Mouse (Mus musculus): ENCODE data around the gene Nop14. TPM values are rescaled to one million over a fixed set of nuclear protein-coding genes. Genes with fewer than 3 reads are reported as not detected.

Nop14 gene
- 10 to 100 TPM; 25.6 to 27.9 TPM for total RNA-seq (2021)
- long read RNA-seq, experiment 1, transcript Nop14-201 (18 exons, 2,702 nt) = major isoform, 30 of 36 reads
- long read RNA-seq, experiment 1, partial matches to known transcripts = 4 of 36 reads
- long read RNA-seq, experiment 1, other reads (novel, unspliced or antisense) = 2 of 36 reads
- long read RNA-seq, experiment 2, transcript Nop14-201 (18 exons, 2,702 nt) = major isoform, 34 of 44 reads
- long read RNA-seq, experiment 2, partial matches to known transcripts = 9 of 44 reads
- long read RNA-seq, experiment 2, other reads (novel, unspliced or antisense) = 1 of 44 reads

DNA sequence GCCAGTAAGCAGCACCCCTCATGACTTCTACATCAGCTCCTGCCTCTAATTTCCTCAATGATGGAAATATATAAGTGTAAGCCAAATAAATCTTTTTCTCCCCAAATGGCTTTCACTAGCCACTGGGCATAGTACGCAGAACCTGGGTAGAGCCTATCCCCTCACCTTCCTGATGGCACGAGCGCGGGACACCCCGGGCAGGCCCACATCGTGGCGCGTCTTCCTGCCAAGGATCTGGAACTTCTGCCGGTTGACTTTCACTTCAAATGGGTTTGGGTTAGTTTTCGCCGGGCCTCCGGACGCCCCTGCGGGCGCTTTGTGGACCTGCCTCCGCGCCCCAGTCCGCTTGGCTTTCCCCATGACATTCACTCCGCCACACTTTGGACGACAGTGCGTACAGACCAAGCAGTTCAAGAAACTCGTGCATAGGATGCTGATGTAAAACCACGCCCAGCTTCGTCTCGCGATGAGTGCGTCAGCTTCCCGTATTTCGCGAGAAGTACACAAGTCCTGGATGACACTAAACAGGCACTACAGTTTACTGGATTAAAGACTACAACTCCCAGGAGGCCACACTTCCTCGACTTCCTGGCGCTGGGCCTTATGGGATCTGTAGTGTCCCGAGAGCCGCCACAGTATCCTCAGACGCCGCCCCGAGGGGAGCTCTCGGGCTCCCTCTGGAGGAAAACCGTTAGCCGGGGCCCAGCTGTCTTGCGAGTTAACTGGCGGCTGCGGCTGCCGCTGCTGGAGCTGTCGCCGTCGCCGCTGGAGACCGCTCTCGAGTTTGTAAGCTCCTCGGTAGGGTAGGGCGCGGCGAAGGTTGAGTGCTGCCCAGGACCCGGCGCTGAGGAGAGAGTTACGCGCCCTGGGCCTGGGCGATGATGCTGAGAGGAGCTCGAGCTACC is at the start of gene Nop14, which contains the start of gene Grk4:
TSS of gene Nop14 (minus strand) at position 463 of the 905 bp plus-strand sequence.
TSS of gene Grk4 (plus strand) at position 694 of the 905 bp plus-strand sequence.
- peak; percentile 97 to 98 for DNase-seq (ENCODE audit: low spot score in 2 of 2)

DNA sequence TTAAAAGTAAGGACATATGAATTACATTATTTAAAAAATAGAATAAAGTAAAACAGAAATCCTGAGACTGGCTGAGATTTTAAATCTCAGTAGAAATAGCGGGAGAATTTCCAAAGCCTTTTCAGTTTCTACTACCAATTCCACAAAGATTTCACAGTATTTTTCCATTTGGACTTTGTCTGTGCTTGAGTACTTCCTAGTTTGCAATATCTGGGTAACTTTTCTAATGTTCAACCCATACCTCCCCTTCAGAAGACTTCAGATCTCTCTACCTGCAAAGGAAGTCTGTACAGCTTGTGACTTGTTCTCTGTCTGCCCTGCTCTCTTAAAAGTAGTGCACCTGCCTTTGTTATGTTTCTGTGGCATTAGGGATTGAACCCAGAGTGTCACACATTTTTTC is 48.5 kb upstream of the Nop14 start:
- no peak for DNase-seq (ENCODE audit: low spot score in 2 of 2)

DNA sequence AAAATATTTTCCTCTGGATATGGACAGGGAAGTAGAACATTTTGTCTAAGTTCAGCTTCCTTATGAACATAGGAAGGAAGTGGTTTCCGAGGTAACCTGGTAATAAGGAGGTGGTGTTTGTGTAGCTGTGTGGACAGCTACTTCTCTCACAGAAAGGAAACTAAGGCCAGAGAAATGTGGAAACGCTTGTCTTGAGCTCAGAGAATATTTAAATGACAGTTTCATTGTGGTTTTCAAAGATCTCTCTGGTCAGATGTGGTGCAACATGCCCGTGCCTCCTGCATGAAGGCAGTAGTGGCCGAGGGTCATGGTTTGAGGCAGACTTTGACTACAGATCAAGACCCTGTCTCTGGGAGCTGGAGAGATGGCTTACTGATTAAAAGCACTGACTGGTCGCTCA is 35.6 kb upstream of the Nop14 start:
- DNase-seq (ENCODE audit: low spot score in 2 of 2) = no peak

DNA sequence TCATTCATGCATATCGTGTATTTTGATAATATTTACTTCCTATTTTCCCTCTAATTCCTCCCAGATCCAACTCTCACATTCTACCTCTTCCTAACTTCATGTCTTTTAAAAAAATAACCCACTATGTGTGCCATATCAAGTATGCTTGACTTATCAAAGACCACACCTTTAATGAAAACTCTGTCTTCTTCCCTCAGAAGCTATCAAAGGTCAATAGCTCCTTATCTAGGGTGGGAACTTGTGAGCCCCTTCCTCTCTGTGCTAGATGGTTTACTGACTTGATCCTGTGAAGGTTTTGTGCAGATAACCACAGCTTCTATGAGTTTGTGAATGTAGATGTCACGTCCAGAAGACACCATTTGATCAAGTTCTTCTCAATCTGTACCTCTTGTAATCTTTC is 32.8 kb upstream of the Nop14 start:
- DNase-seq (ENCODE audit: low spot score in 2 of 2) = no peak

DNA sequence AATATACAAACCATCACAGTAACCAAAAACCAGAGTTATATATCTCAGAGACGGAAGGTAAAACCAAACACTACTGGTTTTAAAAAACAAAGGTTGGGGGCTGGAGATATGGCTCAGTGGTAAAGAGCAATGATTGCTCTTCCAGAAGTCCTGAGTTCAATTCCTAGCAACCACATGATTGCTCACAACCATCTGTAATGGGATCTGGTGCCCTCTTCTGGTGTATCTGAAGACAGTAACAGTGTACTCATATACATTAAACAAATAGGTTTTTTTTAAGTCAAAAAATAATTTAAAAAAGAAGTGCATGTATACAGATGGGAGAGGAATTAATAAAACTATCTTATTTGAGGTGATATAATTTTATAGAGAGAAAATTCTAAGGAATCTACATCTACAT is 29.9 kb upstream of the Nop14 start:
- DNase-seq (ENCODE audit: low spot score in 2 of 2) = no peak

DNA sequence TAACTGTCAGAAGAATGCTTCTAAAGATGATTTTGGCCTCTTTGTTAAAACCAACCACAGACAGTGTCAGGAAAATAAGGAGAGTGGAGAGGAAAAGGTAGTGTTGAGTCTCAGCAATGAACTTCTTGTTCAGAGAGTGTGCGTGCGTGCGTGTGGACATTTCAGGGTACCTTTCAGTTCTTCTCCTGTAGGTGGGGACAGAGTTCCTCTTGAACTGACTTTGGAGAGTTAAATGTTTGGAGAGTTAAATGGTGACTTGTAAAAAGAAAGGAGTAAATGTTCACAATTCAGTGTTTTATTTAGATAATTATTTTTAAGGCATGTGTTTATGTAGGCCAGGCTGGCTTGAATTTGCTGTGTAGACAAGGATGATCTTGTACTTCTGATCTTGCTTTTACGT is 10.3 kb upstream of the Nop14 start:
- no peak for DNase-seq (ENCODE audit: low spot score in 2 of 2)

DNA sequence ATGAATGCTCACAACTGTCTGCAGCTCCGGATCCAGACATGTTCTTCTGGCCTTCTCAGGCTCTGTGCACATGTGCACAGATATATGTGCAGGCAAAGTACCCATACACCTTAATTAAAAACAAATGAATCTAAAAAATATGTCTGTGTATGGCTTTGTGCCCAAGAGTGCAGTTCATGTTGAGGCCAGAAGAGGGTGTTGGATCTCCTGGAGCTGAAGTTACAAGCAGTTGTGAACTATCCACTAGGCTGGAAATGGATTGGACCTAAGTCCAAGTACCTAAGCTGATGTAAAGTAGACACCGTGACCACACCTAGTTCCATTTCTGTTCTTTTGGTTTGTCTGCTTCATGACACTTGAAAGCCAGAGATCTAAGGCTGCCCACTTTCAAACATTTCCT is 9.5 kb upstream of the Nop14 start:
- DNase-seq (ENCODE audit: low spot score in 2 of 2) = no peak

DNA sequence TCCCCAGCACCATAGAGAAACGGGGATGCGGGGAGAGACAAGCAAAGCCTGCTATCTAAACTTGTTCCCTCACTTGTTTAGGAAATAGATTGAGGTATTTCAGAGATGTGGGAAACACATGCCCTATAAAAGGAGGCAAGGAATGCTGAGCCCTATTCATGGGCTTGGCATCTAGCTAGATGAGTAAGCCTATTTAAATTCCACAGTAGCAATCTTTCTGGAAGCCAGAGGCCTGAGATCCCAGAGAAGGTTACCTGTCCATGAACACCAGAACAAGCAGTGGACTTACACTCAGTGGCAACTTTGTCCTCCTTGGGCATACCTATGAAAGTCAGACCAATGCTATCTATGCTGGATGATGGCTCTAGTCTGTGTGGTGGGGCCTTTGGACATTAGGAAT is 3.3 kb upstream of the Nop14 start:
- DNase-seq (ENCODE audit: low spot score in 2 of 2) = no peak

DNA sequence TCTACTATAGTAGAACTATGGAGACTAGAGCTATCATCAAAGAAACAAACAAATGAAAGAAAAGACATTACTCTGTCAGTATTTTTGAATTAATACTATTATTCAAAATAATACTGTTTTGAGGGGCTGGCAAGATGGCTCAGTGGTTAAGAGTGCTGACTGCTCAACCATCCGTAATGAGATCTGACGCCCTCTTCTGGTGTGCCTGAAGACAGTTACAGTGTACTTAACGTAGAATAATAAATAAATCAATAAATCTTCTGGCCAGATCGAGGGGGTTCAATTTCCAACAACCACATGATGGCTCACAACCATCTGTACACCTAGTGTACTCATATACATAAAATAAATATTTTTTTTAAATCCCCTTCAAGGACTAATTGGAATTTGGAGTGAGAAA is 2.0 kb upstream of the Nop14 start:
- no peak for DNase-seq (ENCODE audit: low spot score in 2 of 2)

DNA sequence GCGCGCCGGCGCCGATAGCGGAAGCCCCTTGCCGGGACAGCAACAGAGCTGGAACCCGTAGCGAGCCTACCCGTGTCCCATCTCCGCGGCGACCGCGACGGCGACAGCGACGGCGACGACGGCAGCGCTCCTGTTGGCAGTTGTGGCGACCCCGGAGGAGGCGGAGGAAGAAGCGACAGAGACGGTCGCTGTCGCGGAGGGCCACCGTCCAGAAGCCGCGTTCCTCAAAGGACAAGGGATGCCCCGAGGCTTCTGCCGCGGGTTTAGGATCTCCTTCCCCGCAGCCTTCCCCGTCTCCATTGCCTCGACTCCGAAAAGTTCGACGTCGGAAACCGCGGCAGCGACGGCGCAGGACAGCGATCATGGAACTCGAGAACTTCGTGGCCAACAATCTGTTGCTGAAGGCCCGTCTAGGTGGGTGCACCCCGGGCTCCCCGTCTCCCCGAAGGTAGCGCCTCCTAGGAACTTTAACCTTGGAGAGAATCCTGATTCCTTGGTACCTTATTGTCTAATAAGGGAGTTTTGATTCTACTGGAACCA is 713 bp upstream of the Nop14 start:
- DNase-seq (ENCODE audit: low spot score in 2 of 2) = no peak

DNA sequence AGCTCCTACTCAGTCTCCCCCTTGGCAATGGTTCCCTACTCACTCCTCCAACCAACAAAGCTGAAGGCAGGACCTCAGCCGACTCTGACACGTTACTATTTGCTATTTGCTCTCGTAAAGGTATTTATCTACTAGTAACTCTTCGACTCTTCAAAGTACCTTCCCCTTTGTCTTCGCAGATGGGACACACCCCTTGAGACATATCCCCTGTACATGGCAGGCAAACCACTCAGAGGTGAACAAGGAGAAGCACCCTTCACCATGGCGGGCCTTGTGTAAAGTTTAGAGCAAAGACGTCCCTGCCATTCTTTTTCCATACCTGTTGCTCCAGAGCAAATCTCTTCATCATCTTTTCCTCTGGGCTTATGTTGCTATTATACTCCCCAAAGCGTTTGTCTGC is 2.4 kb downstream of the Nop14 start:
- no peak for DNase-seq (ENCODE audit: low spot score in 2 of 2)

DNA sequence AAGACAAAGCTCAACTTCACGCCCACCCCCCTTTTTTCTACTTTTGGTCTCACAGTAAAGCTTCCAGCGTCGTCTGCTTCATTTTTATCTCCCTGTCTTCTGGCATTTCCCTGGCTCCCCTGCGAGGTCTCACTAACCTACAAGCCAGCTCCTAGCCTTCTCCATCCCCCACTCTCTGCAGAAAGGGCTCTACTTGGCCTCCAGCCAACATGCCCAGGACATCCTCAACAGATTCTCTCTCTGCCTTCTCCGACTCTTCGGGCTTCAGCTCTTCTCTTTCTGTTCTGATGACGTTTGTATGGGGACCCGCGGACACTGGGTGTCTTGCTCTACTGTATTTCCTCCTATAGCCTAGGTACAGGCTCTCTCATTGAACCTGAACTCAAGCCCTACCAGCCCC is 5.1 kb downstream of the Nop14 start:
- no peak for DNase-seq (ENCODE audit: low spot score in 2 of 2)

DNA sequence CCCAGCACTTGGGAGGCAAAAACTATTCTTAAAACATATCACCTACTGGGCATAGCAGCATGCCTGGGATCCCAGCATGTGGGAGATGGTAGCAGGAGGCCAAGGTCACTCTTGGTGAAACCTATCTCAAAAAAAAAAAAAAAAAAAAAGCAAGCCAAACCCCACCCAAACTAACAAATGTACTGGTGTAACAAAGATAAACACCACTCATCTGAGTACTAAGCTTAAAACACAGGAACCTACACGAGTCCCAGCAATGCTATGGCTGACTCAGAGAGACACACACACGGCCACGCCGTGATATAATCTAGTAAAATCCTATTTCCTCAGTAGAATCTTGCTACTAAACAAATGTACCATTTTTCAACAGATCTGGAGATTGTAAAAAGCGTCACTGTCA is 7.0 kb downstream of the Nop14 start:
- no peak for DNase-seq (ENCODE audit: low spot score in 2 of 2)

DNA sequence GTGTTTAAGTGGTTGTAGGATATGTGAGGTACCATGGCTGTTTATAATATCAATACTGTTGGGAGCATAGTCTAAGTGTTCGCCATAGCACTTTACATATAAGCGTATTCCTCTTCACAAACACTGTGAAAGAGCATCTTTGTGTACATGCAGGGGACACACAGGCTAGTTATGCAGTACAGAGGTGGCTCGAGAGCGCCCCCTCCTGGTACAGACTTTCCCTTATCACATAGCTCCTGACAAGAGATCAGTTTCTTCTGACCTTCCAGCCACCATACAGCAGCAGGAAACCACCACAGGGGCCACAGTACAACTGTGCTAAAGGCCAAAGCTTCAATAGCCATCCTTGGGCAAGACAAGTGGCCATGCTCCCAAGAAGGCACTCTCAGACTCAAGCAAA is 12.4 kb downstream of the Nop14 start:
- DNase-seq (ENCODE audit: low spot score in 2 of 2) = peak; percentile 51 to 66

DNA sequence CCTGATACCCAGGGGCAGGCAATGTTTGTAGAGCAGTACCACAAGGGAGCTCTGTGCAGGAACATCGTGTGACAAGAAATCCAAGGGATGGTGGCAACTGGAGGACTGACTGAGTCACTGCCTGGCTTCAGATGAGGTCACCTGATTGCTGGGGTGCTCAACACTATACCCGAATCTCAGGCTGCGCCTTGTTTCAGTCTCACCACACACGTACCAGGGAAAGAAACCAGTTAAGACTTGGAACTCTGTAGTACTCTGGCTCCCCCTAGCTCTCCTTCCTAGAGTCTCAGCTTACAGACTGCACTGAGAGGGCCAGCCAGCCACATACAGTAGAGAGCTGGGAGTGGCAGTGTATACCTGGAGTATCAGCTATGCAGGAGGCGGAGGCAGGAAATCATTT is 17.0 kb downstream of the Nop14 start:
- no peak for DNase-seq (ENCODE audit: low spot score in 2 of 2)

DNA sequence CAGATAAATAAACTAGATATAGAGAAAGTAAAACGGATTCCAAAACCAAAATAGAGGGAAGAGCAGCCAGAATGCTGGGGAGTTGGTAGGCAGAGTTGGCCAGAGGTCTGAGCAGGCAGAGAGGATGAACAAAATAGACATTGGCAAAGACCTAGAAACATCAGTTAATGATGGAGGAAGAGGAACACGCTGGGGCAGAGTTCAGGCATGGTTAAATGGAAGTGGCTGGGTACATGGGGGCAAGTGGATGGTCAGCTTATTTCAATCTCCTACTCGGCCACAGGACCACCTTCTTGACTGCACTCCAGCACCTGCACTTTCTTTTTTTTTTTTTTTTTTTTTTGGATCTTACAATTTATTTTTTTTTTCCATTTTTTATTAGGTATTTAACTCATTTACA is 18.0 kb downstream of the Nop14 start:
- no peak for DNase-seq (ENCODE audit: low spot score in 2 of 2)

DNA sequence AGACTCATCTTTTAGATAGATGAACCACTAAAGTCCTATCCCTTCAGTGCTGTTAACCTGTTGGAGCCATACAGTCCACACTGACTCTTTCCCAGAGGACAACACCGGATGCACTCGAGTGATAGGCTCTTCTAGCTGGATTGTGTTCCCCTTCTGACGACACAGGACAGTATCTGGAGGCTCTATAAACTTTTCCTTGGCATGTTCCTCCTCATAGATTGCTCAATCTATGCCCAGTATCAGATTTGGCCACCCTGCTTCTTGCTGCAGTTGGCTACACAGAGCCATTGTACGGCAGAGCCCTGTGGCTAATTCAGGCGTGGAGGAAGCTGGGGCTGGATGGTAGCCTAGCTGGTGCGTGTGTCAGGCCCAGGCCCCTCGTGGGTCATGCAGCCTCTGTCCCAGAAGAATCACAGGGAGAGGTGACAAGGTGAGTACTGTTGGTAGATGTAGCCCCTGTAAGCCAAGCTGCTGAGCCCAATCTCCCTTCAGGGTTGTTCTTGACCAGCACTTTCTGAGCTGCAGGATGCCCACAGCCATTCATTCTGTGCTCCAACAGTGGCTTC is 22.3 kb downstream of the Nop14 start:
- no peak for DNase-seq (ENCODE audit: low spot score in 2 of 2)

DNA sequence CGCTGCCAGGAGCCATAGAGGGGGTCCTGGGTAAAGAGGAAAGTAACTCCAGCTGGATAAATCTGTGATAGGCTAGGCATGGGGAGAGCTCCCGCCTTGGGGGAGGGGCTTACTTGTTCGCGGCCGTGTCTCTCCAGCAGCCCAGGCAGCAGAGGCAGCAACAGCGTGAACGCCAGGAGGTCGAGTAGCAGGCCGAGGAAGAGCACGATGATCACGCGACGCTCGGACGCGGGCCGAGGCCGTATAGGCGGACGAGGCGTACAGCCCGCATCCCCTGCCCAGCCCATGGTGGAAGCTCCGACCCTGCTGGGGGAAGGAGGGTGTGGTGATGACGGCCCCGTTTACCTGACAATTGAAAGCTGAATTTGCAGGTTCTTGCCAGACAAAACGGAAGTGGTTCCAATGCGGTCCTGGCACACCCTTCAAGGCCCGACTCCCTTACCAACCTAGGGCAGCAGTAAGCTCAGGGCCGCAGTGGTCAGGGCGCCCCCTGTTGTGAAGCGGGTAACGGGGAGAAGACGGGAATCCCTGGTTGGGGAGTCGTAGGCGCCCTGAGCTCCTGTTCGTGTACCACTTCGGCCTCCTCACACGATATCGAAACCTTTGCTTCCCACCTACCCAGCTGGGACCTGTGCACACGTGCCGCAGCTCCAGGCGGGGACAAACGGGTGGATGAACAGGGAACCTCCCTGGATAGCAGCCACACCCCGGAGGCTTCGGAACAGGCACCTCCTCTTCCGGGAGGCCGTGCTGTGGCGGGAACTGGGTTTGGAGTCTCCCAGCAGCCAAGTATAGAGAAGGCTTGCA is 23.3 kb downstream of the Nop14 start, which contains the start of gene Mfsd10:
TSS of gene Mfsd10 (minus strand) at position 732 of the 807 bp plus-strand sequence.
- peak; percentile 70 to 73 for DNase-seq (ENCODE audit: low spot score in 2 of 2)

DNA sequence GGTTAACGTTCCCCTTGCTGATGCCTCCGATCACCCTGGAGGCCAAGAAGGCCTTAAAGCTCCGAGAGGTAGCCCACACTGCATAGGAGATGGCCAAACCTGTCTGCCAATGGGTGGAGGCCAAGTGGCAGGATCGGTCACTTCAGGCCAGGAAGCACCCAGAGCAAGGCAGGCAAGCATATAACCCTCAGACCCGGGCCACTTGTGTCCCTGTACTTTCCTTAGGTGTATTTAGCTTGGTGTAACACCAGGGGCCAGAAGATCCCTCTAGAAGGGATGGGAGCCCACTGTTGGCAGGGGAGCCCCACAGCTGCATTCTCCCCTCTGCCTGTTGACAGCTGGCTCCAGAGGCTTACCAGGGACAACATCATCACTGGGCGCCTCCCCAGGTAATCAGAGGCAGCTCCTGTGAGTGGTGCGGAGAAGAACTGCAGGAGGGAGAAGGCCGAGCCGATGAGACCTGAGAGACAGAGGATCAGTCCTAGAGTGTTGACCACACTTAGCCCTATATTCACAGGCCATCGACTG is 24.2 kb downstream of the Nop14 start:
- no peak for DNase-seq (ENCODE audit: low spot score in 2 of 2)

DNA sequence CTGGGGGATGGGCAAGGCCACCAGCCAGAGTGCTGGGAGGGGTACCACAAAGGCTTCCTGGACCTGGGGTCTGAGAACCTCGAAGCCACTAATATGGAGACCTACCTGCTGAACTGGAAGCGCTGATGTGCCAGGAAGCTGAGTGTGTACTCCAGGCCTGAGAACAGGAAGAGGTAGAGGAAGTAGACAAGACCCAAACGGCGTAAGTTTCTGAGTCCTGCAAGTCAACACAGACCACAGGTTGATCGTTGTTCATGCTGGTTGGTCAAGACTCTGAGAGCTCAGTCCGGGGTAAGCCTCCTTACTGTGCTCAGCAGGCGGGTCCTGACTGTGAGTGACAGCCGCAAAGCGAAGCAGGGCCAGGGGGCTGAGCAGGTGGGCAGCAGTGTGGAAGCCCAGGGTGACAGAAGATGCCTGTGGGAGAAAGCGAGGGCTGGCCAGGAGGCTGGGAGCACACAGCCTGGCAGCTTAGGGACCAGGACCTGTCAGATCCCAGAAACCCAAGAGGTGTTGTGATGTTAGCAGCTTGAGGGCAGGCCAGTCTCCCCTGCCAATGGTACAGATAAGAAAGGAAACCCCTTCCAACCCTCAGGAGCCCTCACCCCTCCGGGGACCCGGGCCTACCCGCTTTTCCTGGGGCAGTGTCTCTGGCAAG is 25.1 kb downstream of the Nop14 start:
- no peak for DNase-seq (ENCODE audit: low spot score in 2 of 2)
